Mouse (Mus musculus) CD4-positive, CD25-positive, alpha-beta regulatory T cell, adult 4 months (primary cell): Measurements from ENCODE around the gene Apobr. TPM values are rescaled to one million over a fixed set of nuclear protein-coding genes. Genes with fewer than 3 reads are reported as not detected.

Experiments used
- polyA plus RNA-seq, 2 experiments: library from polyadenylated mRNA; unstranded; fragments of 100-300 nt; shearing (Covaris generic); gene quantifications; one replicate each; pipeline ENCODE4 v1.2.1; 2017

Gene Apobr
- polyA plus RNA-seq, 2 experiments from 2014 or later: 0.36 to 1.5 TPM

Other genes with a start within 250 kb of the Apobr start
- 1,000 to 10,000 TPM in 1 of 2 experiments, 100 to 1,000 TPM in 1; 947 to 1,259 TPM for gene Lat, start 215.4 kb upstream of the Apobr start, polyA plus RNA-seq
- gene Spns1, start 207.5 kb upstream of the Apobr start, polyA plus RNA-seq: 10 to 100 TPM; 42.8 to 86.8 TPM
- 1 to 10 TPM; 2.6 to 2.8 TPM for gene Nfatc2ip, start 188.2 kb upstream of the Apobr start, polyA plus RNA-seq
- 10 to 100 TPM in 1 of 2 experiments, not detected in 1; 16.9 TPM for gene Cd19, start 170.1 kb upstream of the Apobr start, polyA plus RNA-seq
- 10 to 100 TPM; 31.9 to 68.2 TPM for gene Rabep2, start 156.2 kb upstream of the Apobr start, polyA plus RNA-seq
- under 1 TPM; 0.18 to 0.38 TPM for gene Atp2a1, start 121.8 kb upstream of the Apobr start, polyA plus RNA-seq
- gene Sh2b1, start 109.5 kb upstream of the Apobr start, polyA plus RNA-seq: 10 to 100 TPM; 11.5 to 13.1 TPM
- gene Tufm, start 97.6 kb upstream of the Apobr start, polyA plus RNA-seq: 10 to 100 TPM; 79.8 to 89.2 TPM
- gene Atxn2l, start 81.5 kb upstream of the Apobr start, polyA plus RNA-seq: 10 to 100 TPM; 15.6 to 17.4 TPM
- 100 to 1,000 TPM; 228 to 250 TPM for gene Eif3c, start 18.5 kb upstream of the Apobr start, polyA plus RNA-seq
- gene Cln3, start 875 bp downstream of the Apobr start, polyA plus RNA-seq: 100 to 1,000 TPM in 1 of 2 experiments, 10 to 100 TPM in 1; 79.9 to 150 TPM
- gene Il27, start 10.0 kb downstream of the Apobr start, polyA plus RNA-seq: not detected
- gene Nupr1, start 45.9 kb downstream of the Apobr start, polyA plus RNA-seq: under 1 TPM in 1 of 2 experiments, not detected in 1; 0.42 TPM
- gene Sgf29, start 64.4 kb downstream of the Apobr start, polyA plus RNA-seq: 100 to 1,000 TPM in 1 of 2 experiments, 10 to 100 TPM in 1; 93.1 to 113 TPM
- 1 to 10 TPM in 1 of 2 experiments, under 1 TPM in 1; 0.82 to 1.3 TPM for gene Sult1a1, start 91.5 kb downstream of the Apobr start, polyA plus RNA-seq
- 100 to 1,000 TPM in 1 of 2 experiments, 10 to 100 TPM in 1; 82.6 to 175 TPM for gene Bola2, start 110.5 kb downstream of the Apobr start, polyA plus RNA-seq
- 10 to 100 TPM; 10.6 to 21.4 TPM for gene Slx1b, start 110.8 kb downstream of the Apobr start, polyA plus RNA-seq
- 1,000 to 10,000 TPM; 2,251 to 2,782 TPM for gene Coro1a, start 122.8 kb downstream of the Apobr start, polyA plus RNA-seq
- gene Mapk3, start 174.7 kb downstream of the Apobr start, polyA plus RNA-seq: 10 to 100 TPM; 16.9 to 17.8 TPM
- 10 to 100 TPM; 13.9 to 17.4 TPM for gene Gdpd3, start 181.4 kb downstream of the Apobr start, polyA plus RNA-seq
- 10 to 100 TPM; 58.4 to 83.8 TPM for gene Ypel3, start 192.0 kb downstream of the Apobr start, polyA plus RNA-seq
- 1 to 10 TPM; 5.9 to 7.5 TPM for gene Tbx6, start 196.5 kb downstream of the Apobr start, polyA plus RNA-seq
- gene Ppp4c, start 207.6 kb downstream of the Apobr start, polyA plus RNA-seq: 100 to 1,000 TPM; 139 to 140 TPM
- not detected for gene Fam57b, start 212.7 kb downstream of the Apobr start, polyA plus RNA-seq
- not detected for gene 4930451I11Rik, start 246.7 kb downstream of the Apobr start, polyA plus RNA-seq